Mouse (Mus musculus) kidney, adult 2 months (tissue): ENCODE data around the gene Cenpp.

Experiments
- CTCF ChIP-seq: fragments of 200-500 bp; conservative IDR thresholded peaks from 2 replicates; pipeline ENCODE4 v1.5.1; 2011; ENCODE audit warnings: low read depth, mild to moderate bottlenecking, control low read depth, low read length, moderate library complexity, mixed read lengths; ENCODE audit not compliant: insufficient read depth, insufficient read length
- POLR2A ChIP-seq: fragments of 200-500 bp; IDR thresholded peaks from one replicate; pipeline ENCODE4 v1.6.1; 2011; ENCODE audit warnings: low read depth, low read length, control low read depth

DNA sequence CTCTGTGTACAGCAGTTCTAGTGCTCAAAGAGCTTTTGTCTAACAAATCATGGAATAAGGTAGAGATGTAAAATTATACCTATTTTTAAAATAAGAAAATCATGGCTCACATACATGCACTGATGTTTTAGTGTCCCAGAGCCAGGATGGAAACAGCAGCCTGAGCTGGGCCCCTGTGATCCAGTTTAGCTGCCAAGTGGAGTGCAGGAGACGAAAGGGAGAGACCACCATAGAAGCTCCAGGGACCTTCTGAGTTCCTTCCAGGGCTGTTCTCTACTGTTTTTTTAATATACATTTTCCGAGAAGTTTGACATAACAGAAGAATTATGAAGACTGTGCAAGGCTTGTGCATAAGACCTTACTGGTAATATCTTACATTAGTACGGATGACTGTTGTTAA is 174.7 kb downstream of the Cenpp start:
- TF ChIP-seq POLR2A (no peak), CTCF (no peak)
